Mouse (Mus musculus) kidney, adult 9 months (tissue): ENCODE results near the gene Tef.

ENCODE experiments used
- DNase-seq: peaks from one replicate; pipeline ENCODE4 v3.0.0; 2022

Tef gene

GRCm38 (mm10) chr15:81852411-81853000, 50.3 kb downstream of the Tef start:
- DNase-seq = no peak

- peak; percentile 70 for DNase-seq
These were observed 50.9 kb downstream of the Tef start for GRCm38 (mm10) chr15:81853081-81853480.

GRCm38 (mm10) chr15:81856030-81856790, 54.0 kb downstream of the Tef start:
- peak; percentile 93 for DNase-seq

- peak; percentile 49 for DNase-seq
These were observed 54.9 kb downstream of the Tef start for GRCm38 (mm10) chr15:81856938-81857723.

- DNase-seq = no peak
These were observed 55.5 kb downstream of the Tef start for GRCm38 (mm10) chr15:81857724-81858116.

GRCm38 (mm10) chr15:81858138-81858516, 55.9 kb downstream of the Tef start:
- peak; percentile 96 for DNase-seq

GRCm38 (mm10) chr15:81858517-81859329, 56.5 kb downstream of the Tef start, which contains the start of gene Tob2:
Gene Tob2, minus strand, starts transcription at chr15:81858796.
- DNase-seq = peak; percentile 82

GRCm38 (mm10) chr15:81859330-81860255, 57.4 kb downstream of the Tef start:
- peak; percentile 97 for DNase-seq

- no peak for DNase-seq
These were observed 58.4 kb downstream of the Tef start for GRCm38 (mm10) chr15:81860471-81861135.

GRCm38 (mm10) chr15:81864238-81864637, 62.0 kb downstream of the Tef start:
- no peak for DNase-seq

- DNase-seq = no peak
These were observed 67.8 kb downstream of the Tef start for GRCm38 (mm10) chr15:81869985-81870384.

- peak; percentile 91 for DNase-seq
These were observed 69.5 kb downstream of the Tef start, which contains the start of gene Phf5a for GRCm38 (mm10) chr15:81871604-81872261. Gene Phf5a, minus strand, starts transcription at chr15:81871911.

- peak; percentile 100 for DNase-seq
These were observed 70.3 kb downstream of the Tef start, which contains the start of gene Aco2 for GRCm38 (mm10) chr15:81872262-81873136. Gene Aco2, plus strand, starts transcription at chr15:81872309.
